Mouse (Mus musculus) left cerebral cortex, postnatal 4 days (tissue): ENCODE results near the gene Otos. TPM values are rescaled to one million over a fixed set of nuclear protein-coding genes. Genes with fewer than 3 reads are reported as not detected.

Source experiments
- DNase-seq: peaks from one replicate; pipeline ENCODE4 v3.0.0-alpha.2; 2022
- intact Hi-C: fragments of 180-260 bp; cut with DNase I; formaldehyde crosslinking; loops from one replicate; pipeline ENCODE4 v1.15.1; 2025
- total RNA-seq, 2 experiments: library from RNA; stranded (reverse); gene quantifications; 2 replicates each; pipeline ENCODE4 v1.2.3; 2021

Otos gene
- total RNA-seq: not detected

DNA sequence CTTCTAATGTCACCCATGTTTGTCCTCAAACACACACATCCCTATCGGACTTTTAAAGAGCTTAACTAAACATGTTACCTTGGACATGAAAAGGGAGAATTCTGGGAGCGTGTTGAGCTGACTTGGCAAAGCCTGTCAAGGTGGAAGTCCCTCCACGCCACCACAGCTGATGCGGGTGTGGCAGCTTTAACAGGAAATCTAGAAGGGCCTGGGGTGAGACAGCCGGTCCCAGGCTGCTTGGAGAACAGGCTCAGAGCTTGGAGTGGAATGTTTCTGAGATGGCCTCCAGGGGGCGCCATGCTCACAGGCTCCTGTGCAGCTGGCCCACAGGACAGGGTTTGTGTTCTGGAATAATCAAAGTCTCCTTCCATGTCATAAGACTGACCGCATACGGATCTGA, at the start of gene Otos:
Otos (minus strand) TSS at position 169 of the 400 bp plus-strand sequence.
- intact Hi-C loops: loop anchor here (5.0 kb wide), 2 partner anchors 126 to 184 kb away; partner anchors contain the start of gene Gpc1
- peak; percentile 79 for DNase-seq

GRCm38 (mm10) chr1:92696848-92697247, 48.2 kb upstream of the Otos start:
- DNase-seq: peak; percentile 89
- intact Hi-C loops: loop anchor here (5.0 kb wide), 1 partner anchor 140 kb away; no protein-coding TSS in a partner anchor

GRCm38 (mm10) chr1:92695751-92696150, 47.1 kb upstream of the Otos start:
- DNase-seq: no peak
- intact Hi-C loops: loop anchor here (5.0 kb wide), 1 partner anchor 142 kb away; no protein-coding TSS in a partner anchor

DNA sequence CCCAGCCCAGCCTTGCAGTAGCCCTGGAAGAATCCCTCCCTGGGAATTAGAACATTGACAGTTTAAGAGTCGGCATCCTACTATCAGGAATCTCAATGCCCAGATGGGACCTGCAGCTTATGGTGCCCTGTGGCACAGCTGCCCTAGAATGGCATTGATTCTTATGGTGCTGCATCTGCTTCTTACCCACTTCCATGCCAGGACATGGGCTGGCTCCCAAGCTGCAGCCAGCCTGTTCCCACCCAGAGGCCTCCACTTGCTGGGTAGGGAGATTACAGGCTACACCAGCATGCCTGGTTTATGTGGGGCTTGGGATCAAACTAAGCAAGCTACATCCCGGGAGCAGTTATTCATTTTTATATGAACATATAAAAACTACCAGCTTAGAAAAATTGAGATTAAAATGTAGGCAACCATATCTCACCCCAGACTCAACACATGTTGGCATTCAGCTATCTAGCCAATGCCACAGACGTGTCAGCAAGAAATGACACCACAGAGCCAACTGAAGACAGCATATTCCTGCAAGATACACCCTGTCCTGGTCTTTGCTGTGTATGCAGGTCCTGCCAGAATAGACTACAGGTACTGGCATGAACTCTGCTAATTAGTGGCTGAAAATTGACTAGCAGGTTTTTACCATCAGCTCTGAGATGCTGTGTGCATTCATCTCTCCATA, 42.7 kb upstream of the Otos start:
- intact Hi-C loops: no loop called here
- no peak for DNase-seq

DNA sequence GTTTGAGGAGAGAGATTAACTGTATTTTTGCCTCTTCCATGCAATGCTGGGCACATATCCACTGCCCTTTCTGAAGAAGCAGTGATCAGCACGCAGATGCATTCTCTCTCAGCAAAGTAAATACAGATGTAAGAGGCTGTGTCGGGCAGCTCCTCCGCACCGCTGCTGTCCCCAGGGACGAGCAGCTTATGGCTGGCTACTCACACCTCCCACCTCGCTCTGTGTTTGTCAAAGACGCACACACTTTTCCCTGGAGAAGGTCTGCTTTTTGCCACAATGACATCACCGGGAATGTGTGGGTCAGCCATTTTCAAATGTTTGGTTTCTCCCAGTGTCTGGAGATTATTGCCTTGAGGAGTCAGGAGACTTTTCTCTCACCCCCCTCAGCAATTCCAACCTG, 38.4 kb upstream of the Otos start:
- intact Hi-C loops: no loop called here
- DNase-seq: no peak

DNA sequence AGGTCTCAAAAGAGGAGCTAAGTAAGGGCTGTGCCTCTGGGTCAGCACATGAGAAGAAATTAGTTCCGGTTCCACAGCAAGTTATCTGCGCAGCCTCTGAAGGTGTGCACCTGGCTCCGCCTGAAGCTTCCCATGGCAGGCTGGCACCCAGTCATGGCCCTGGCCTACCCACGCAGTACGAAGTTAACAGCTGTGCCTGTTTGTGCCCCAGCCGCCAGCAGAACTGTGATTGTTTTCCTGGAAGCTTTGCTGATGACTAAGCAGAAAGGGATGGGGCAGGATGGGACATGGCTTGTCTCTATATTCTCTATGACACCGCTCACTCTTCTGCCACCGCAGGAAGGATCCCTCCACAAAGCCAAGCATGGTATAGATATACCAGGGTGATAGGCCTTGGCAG, 34.5 kb upstream of the Otos start:
- no peak for DNase-seq
- intact Hi-C loops: no loop called here

GRCm38 (mm10) chr1:92680668-92681603, 32.3 kb upstream of the Otos start:
- peak; percentile 81 for DNase-seq
- intact Hi-C loops: no loop called here

DNA sequence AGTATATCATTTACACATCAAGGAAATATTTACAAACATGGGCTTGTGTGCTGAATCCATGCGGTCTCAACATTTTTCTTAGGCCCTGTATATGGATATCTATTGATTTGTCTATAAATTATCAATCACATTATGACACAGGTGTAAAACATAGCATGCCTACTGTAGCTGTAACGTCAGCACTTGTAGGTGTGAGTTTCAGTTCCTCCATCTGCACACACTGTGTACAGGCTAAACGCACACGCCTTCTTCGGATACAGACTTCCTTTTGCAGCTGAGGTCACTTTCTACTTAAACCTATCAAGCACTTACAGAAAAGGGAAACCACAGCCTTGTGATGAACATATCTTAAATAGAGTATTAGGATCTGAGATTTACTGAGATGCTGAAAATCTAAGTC, 30.1 kb upstream of the Otos start:
- intact Hi-C loops: no loop called here
- DNase-seq: no peak

DNA sequence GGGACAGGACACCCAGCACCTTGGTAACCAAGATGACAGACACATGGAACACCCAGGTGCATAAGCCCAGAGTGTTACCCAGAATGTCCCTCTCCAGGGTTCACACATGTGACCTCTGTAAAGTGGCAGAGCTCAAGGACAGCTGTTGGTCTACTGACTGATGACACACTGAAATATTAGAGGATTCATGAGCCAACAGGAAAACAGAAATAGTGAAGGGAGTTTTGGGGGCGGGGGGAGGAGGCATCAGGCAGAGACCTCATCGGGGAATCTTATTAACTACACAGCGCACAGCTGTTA, 28.0 kb upstream of the Otos start:
- intact Hi-C loops: no loop called here
- no peak for DNase-seq

- intact Hi-C loops: no loop called here
- no peak for DNase-seq
These were observed 27.5 kb upstream of the Otos start for GRCm38 (mm10) chr1:92675932-92676675.

- DNase-seq: no peak
- intact Hi-C loops: no loop called here
These were observed 24.7 kb upstream of the Otos start for GRCm38 (mm10) chr1:92673258-92673782.

DNA sequence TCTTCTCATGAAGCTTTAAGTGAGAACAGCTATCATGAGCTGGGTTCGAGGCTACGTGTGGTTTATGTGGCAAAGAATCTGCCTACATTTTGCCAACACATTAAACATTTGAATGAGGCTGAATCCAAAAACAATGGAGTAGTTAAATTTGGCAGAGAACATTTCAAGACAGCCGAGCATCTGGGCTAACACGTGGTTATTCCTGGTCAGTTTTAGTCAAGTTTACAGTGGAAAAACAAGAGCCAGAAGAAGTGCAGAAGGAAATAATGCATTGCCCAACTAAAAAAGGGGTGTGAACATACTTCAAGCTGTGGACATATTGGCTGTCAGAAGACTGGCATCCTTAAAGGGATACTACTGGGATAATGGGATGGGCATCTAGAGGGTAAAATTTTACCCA, 22.7 kb upstream of the Otos start:
- intact Hi-C loops: no loop called here
- no peak for DNase-seq

DNA sequence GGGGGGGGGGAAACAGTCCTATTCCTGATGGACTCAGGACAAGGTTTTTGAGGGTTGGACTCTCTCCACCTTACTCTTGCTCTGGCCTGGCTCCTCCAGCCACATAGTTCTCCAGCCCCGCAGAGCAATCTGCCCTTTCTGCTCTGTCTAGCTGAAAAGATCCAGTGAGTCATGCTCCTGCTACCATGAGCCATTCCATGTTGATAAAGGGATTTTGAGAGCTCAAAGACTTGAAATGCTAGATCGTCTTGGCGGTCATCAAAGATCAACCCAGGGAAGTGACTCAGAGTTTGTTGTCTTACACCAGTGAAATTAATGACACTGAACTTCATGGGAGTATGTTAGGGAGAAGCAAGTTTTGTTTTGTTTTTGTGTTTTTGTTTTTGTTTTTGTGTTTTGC, 20.8 kb upstream of the Otos start:
- intact Hi-C loops: no loop called here
- DNase-seq: no peak

GRCm38 (mm10) chr1:92667106-92667505, 18.5 kb upstream of the Otos start:
- peak; percentile 66 for DNase-seq
- intact Hi-C loops: no loop called here

GRCm38 (mm10) chr1:92659392-92659791, 10.8 kb upstream of the Otos start:
- intact Hi-C loops: no loop called here
- DNase-seq: no peak

- intact Hi-C loops: no loop called here
- DNase-seq: no peak
These were observed 8.6 kb upstream of the Otos start for GRCm38 (mm10) chr1:92657025-92657820.

GRCm38 (mm10) chr1:92654676-92655075, 6.0 kb upstream of the Otos start:
- no peak for DNase-seq
- intact Hi-C loops: no loop called here

DNA sequence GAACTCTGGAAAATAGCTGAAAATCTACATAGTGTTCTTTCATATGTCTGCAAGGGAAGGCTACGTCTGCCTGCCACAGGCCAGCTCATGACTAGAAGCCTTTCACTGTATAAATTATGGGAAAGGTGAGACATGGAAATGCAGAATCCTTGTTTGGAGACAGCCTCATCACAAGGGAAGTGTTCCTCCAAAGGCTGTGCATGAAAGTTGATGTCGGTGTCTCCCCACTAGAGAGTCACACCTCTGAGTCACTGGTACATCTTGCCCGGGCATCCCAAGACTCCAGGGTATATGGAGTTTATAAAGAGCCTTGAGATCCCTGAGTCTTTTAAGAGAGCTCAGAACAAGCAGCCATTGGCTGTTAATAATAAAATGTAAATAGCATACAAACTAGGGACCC, 4.5 kb upstream of the Otos start:
- DNase-seq: no peak
- intact Hi-C loops: no loop called here

GRCm38 (mm10) chr1:92651467-92651866, 2.8 kb upstream of the Otos start:
- no peak for DNase-seq
- intact Hi-C loops: no loop called here

- DNase-seq: no peak
- intact Hi-C loops: loop anchor here (5.0 kb wide), 2 partner anchors 126 to 184 kb away; partner anchors contain the start of gene Gpc1
These were observed 444 bp downstream of the Otos start for GRCm38 (mm10) chr1:92648197-92648596.
